Mouse (Mus musculus) forebrain, embryonic 10.5 days (tissue): ENCODE measurements around the gene Cog8. TPM values are rescaled to one million over a fixed set of nuclear protein-coding genes. Genes with fewer than 3 reads are reported as not detected.
"Not testable (repeated sequence)": the region's sequence is repeated elsewhere in the genome, so short reads cannot be mapped to it uniquely, and the experiment has no call there.

Source experiments
- DNase-seq: peaks from one replicate; pipeline ENCODE4 v3.0.0-alpha.2; 2017; ENCODE audit warnings: low spot score; ENCODE audit errors: extremely low spot score
- H3K27ac ChIP-seq: fragments of 300-500 bp; sonication (generic); 2 replicates; pipeline ENCODE4 v1.5.1; 2016; ENCODE audit warnings: mild to moderate bottlenecking
- H3K27me3 ChIP-seq: fragments of 300-500 bp; sonication (generic); 2 replicates; pipeline ENCODE4 v1.6.1; 2016; ENCODE audit warnings: mild to moderate bottlenecking; ENCODE audit not compliant: poor library complexity, severe bottlenecking
- H3K36me3 ChIP-seq: fragments of 300-500 bp; sonication (generic); replicated peaks from 2 replicates; pipeline ENCODE4 v1.6.1; 2016; ENCODE audit warnings: mild to moderate bottlenecking, moderate library complexity
- H3K4me1 ChIP-seq: fragments of 300-500 bp; sonication (generic); 2 replicates; pipeline ENCODE4 v1.6.1; 2016
- H3K4me3 ChIP-seq: fragments of 300-500 bp; sonication (generic); 2 replicates; pipeline ENCODE4 v1.5.1; 2016; ENCODE audit warnings: mild to moderate bottlenecking, moderate library complexity
- H3K9me3 ChIP-seq: fragments of 300-500 bp; sonication (generic); 2 replicates; pipeline ENCODE4 v1.6.1; 2016; ENCODE audit warnings: mild to moderate bottlenecking, moderate library complexity
- WGBS: fragments of 180-500 bp; shearing (Covaris S2); methylation state at CpG from one replicate; pipeline ENCODE4 v1.1.7; 2016; 5-methylcytosine and 5-hydroxymethylcytosine counted together
- polyA plus RNA-seq: library from polyadenylated mRNA; unstranded; fragments of >200 nt; fragmentation: Nextera tagmentation; extraction: Ambion mirVana; gene quantifications from 2 replicates; pipeline ENCODE4 v1.2.1, GENCODE M21; 2016

The Cog8 gene
- polyA plus RNA-seq, 1 experiment from 2014 or later, result 32.8 TPM

DNA sequence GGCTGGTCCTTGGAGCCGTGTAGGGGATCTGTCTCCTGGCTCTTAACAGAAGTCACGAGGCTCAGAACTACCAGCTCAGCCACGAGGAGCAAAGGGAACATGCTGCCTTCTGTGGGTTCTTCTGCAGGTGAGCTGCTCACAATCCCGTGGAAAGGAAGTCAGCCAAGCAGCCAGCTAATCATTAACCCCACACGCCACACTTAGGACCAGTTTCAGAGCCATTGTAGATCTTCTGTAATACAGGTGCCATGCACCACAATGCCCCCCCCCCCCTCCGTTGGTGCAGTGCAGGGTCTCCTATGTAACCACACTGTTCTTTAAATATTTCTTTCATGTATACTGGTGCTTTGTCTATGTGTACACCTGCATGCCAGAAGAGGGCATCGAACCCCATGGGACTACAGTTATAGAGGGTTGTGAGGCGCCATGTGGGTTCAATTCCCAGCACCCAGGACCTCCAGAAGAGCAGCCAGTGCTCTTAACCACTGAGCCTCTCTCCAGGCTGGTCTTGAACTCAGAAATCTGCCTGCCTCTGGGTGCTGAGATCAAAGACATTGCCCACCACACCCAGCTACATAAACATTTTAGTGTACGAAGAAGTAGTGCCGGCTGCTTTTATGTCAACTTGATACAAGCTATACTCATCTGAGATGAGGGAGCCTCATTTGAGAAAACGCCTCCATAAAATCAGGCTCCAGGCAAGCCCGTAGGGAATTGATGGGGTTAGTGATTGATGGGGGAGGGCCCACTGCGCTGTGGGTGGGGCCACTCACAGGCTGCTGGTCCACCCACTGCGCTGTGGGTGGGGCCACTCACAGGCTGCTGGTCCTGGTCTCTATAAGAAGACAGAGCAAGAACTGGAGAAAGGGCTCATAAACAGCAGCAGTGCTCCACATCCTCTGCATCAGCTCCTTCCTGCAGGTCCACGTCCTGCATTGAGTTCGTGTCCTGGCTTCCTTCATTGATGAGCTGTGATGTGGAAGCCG is 9.3 kb upstream of the Cog8 start, which contains the start of gene Tmed6:
Tmed6 (minus strand) TSS at position 134 of the 986 bp plus-strand sequence.
- H3K27ac ChIP-seq, result no peak within 1 kb of the TSS
- 67% methylated on average over 17 of the region's 17 CpGs for WGBS
- peaks cover 25% of the 10 kb centered on the region for H3K36me3 ChIP-seq
- DNase-seq, result no peak
- no peak within 1 kb of the TSS for H3K4me3 ChIP-seq
- H3K4me1 ChIP-seq, result no peaks in the 10 kb centered on the region
- no peaks in the 10 kb centered on the region for H3K9me3 ChIP-seq
- no peaks in the 10 kb centered on the region for H3K27me3 ChIP-seq

DNA sequence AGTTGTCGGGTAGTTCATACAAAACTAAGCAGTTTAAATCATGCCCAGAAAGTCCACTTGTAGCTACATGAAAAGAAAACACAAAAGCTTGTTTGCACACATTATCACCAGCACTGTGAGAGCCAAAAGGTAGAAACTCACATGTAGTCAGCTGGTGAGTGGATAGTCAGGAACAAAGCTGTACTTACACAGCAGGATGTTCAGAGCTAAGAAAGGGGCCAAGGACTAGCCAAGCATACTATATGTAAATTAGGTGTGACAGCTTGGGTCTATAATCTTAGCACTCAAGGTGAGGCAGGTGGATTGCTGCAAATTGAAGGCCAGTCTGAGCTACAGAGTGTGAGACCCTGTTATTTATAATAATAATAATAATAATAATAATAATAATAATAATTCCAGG is 6.1 kb upstream of the Cog8 start:
- WGBS, result 89% methylated on average over 1 of the region's 1 CpGs
- no peak overlapping the region for H3K27ac ChIP-seq
- peaks cover 6% of the 10 kb centered on the region for H3K4me1 ChIP-seq
- H3K27me3 ChIP-seq, result no peaks in the 10 kb centered on the region
- no peaks in the 10 kb centered on the region for H3K9me3 ChIP-seq
- H3K36me3 ChIP-seq, result peaks cover 31% of the 10 kb centered on the region
- DNase-seq, result no peak
- no peak overlapping the region for H3K4me3 ChIP-seq

DNA sequence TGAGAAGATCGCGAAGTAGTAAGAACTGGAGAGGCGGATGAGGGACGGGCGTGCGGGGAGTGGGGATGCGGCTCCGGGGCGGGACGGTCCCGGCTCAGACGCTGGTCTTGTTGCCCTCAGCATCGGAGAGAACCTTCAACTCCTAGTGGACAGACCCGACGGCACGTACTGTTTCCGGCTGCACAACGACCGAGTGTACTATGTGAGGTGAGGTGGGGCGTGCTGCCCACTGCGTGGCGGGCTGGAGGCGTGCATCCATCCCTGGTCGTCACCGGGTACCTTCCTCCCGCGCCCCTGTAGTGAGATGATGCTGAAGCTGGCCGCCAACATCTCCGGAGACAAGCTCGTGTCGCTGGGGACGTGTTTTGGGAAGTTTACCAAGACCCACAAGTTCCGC is 482 bp upstream of the Cog8 start:
- peak overlapping the region; percentile 90 for H3K27ac ChIP-seq
- peak overlapping the region; percentile 97 for H3K4me3 ChIP-seq

DNA sequence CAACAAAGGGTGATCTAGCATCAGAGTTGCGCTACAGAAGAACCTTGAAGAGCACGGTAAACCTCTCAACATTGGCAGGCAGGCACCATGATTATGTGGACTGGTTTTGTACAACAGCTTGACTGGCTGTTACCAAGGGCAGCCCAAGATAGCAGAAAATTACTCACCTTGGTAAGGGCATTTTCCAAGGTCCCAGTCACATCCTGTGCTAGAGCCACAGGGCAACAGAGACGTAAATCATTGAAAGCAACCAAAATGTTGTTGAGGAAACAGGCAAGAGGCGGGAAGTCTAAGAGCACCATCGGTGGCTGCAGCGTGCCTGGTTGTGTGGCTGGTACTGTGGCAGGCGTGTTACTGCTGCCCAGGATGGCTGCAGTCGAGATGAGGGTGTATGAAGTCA is 4.4 kb downstream of the Cog8 start:
- no peak overlapping the region for H3K27ac ChIP-seq

More for the DNA sequence above, 482 bp upstream of the Cog8 start:
- under 1% methylated on average over 33 of the region's 33 CpGs for WGBS
- H3K4me1 ChIP-seq, result peaks cover 28% of the 10 kb centered on the region
- no peaks in the 10 kb centered on the region for H3K9me3 ChIP-seq
- no peak for DNase-seq
- H3K27me3 ChIP-seq, result no peaks in the 10 kb centered on the region
- H3K36me3 ChIP-seq, result peaks cover 63% of the 10 kb centered on the region

DNA sequence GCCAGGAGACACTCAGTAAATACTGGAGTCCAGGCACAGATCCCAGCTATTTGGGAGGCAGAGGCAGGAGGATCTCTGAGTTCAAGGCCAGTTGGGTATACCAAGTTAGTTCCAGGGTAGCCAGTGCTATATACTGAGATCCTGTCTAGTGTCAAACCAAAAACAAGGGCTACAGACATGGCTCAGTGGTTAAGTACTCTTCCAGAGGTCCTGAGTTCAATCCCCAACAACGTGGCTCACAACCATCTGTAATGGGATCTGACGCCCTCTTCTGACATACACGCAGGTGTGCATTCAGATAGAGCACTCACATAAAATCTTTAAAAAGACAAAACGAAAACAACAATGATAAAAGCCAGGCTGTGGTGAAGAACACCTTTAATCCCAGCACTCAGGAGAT is 7.0 kb downstream of the Cog8 start:
- Histone ChIP-seq H3K27me3 (no peaks in the 10 kb centered on the region), H3K36me3 (peaks cover 93% of the 10 kb centered on the region), H3K4me3 (peak overlapping the region; percentile 87; the same call in 1 of the 2 replicates), H3K27ac (peak overlapping the region; percentile 96; the same call in 1 of the 2 replicates), H3K9me3 (peaks cover 4% of the 10 kb centered on the region; the same call in 1 of the 2 replicates), H3K4me1 (peaks cover 23% of the 10 kb centered on the region)
- DNase-seq, result no peak
- 97% methylated on average over 4 of the region's 4 CpGs for WGBS

More for the DNA sequence above, 4.4 kb downstream of the Cog8 start:
- Histone ChIP-seq H3K4me3 (no peak overlapping the region; the same call in 1 of the 2 replicates), H3K27me3 (no peaks in the 10 kb centered on the region), H3K4me1 (peaks cover 39% of the 10 kb centered on the region), H3K9me3 (peaks cover 4% of the 10 kb centered on the region; the same call in 1 of the 2 replicates), H3K36me3 (peaks cover 74% of the 10 kb centered on the region)
- WGBS, result 98% methylated on average over 8 of the region's 8 CpGs
- no peak for DNase-seq

DNA sequence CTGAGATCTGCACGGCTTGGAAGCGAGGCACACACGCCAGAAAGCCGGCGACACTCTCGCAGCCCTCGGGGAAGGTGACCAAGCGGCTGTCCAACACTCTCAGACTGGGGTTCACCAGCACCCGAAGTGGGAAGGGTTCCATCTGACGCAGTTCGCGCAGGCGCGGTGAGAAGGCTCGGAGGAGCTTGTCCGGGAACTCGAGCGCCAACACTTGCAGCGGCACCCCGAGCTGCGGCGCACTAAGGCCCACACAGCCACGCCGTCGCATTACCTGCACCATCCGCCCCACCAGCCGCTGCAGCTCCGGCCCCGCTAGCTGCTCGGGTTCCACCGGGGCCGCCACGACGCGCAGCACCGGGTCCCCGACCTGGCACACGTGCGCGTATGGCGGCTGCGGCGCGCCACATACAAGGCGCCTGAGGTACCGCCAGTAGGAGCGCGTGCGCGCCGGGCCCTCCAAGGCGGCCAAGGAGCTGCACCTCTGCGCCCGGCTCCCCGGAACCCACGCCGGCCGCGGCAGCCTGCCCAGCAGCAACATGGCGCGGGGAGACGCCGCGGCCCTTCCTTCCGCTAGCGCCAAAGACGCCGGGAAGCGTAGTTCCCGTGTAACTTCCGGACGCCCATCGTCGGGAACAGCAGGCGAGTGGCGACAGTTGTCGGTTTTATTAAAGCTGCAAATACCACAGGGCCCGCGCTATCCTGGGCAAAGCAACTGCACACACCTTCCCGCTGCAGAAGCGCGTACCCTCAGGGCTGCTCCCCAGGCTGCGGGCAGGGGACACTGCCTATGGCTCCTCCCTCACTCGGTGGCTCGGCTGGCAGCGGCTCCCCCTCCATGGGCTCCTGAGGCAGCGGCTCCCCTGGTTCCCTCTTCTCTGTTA is 8.2 kb downstream of the Cog8 start, which contains the start of gene Pdf:
Pdf (minus strand) TSS at position 554 of the 881 bp plus-strand sequence.
- Histone ChIP-seq H3K36me3 (peaks cover 93% of the 10 kb centered on the region), H3K27ac (peak within 1 kb of the TSS; percentile 96), H3K4me3 (peak within 1 kb of the TSS; percentile 87), H3K27me3 (no peaks in the 10 kb centered on the region), H3K9me3 (peaks cover 4% of the 10 kb centered on the region; the same call in 1 of the 2 replicates), H3K4me1 (peaks cover 23% of the 10 kb centered on the region)
- peak; percentile 76 for DNase-seq
- under 1% methylated on average over 87 of the region's 87 CpGs for WGBS

DNA sequence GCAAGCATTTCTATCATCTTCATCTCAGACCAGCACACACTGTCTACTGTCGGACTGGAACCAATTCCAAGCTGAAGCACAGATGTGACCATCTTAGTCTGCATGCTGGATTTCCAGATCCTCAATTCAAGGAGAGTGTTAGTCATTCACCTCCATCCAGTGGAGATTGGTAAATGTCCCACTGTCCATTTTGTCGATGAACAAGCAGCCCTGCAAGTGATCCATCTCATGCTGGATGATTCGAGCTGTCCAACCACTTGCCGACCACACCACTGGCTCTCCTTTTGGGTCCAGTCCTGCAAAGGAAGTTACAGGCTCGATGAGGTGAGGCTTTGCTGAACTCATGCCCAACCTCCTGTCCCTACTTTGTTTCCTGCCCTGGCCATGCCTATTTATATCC is 9.5 kb downstream of the Cog8 start:
- H3K4me3 ChIP-seq, result peak overlapping the region; percentile 87; the same call in 1 of the 2 replicates
- no peak for DNase-seq

DNA sequence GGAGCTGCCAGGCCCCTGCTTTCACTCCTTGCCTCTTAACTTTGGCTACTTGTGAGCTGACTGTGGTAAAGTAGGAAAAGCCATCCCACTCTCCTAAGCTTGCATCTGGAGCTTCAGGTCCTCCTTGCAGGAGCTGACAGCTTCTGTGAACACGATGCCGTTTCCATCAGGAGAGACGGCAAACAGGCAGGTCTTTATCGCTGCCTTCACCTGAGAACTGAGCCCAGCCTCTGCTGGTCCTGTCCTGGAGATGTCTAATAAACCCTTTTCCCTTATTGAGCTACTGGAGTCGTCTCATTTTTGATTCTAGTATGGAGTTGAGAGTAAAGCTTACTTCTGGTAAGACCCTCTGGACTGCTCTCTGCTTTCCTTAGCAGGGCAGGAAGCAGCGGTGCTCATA is 11.0 kb downstream of the Cog8 start:
- Histone ChIP-seq H3K4me3 (no peak overlapping the region), H3K4me1 (peaks cover 23% of the 10 kb centered on the region), H3K27ac (no peak overlapping the region), H3K27me3 (no peaks in the 10 kb centered on the region), H3K9me3 (peaks cover 4% of the 10 kb centered on the region; the same call in 1 of the 2 replicates), H3K36me3 (peaks cover 93% of the 10 kb centered on the region)
- no peak for DNase-seq
- WGBS, result 96% methylated on average over 6 of the region's 6 CpGs

More for the DNA sequence above, 9.5 kb downstream of the Cog8 start:
- peaks cover 4% of the 10 kb centered on the region; the same call in 1 of the 2 replicates for H3K9me3 ChIP-seq
- H3K27me3 ChIP-seq, result no peaks in the 10 kb centered on the region
- WGBS, result 95% methylated on average over 5 of the region's 5 CpGs
- H3K36me3 ChIP-seq, result peaks cover 93% of the 10 kb centered on the region
- H3K4me1 ChIP-seq, result peaks cover 23% of the 10 kb centered on the region
- no peak overlapping the region for H3K27ac ChIP-seq

DNA sequence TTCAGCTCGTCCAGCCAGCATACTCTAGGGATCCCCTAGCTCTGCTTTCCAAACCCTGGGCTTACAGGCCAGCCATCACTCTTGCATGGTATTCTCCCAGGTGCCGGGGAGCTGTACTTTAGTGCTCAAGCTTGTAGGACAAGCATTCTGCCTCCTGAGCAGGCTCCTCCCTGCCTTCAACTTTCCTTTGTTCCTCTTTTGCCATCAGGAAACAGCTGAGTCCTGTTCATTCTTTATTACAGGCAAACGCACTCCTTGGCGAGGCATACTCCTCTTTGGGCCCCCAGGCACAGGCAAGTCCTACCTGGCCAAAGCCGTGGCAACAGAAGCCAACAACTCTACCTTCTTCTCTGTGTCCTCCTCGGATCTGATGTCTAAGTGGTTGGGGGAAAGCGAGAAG is 15.9 kb downstream of the Cog8 start:
- Histone ChIP-seq H3K4me1 (no peaks in the 10 kb centered on the region), H3K27ac (no peak overlapping the region), H3K36me3 (peaks cover 82% of the 10 kb centered on the region), H3K27me3 (no peaks in the 10 kb centered on the region), H3K9me3 (no peaks in the 10 kb centered on the region), H3K4me3 (no peak overlapping the region)
- DNase-seq, result no peak
- WGBS, result 91% methylated on average over 7 of the region's 7 CpGs

DNA sequence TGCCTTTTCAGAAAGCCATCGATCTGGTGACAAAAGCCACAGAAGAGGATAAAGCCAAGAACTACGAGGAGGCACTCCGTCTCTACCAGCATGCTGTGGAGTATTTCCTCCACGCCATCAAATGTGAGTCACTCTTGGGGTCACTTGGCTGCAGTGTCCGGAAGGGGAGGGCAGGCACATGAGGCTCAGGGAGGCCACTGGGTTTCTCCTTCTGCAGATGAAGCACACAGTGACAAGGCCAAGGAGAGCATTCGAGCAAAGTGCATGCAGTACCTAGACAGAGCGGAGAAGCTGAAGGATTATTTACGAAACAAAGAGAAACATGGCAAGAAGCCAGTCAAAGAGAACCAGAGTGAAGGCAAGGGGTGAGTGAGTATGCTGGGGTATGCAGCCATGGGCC is 19.9 kb downstream of the Cog8 start:
- H3K36me3 ChIP-seq, result peaks cover 48% of the 10 kb centered on the region
- DNase-seq, result no peak
- no peaks in the 10 kb centered on the region for H3K27me3 ChIP-seq
- H3K4me3 ChIP-seq, result no peak overlapping the region
- H3K9me3 ChIP-seq, result no peaks in the 10 kb centered on the region
- H3K4me1 ChIP-seq, result peaks cover 17% of the 10 kb centered on the region
- WGBS, result 91% methylated on average over 8 of the region's 8 CpGs
- no peak overlapping the region for H3K27ac ChIP-seq

DNA sequence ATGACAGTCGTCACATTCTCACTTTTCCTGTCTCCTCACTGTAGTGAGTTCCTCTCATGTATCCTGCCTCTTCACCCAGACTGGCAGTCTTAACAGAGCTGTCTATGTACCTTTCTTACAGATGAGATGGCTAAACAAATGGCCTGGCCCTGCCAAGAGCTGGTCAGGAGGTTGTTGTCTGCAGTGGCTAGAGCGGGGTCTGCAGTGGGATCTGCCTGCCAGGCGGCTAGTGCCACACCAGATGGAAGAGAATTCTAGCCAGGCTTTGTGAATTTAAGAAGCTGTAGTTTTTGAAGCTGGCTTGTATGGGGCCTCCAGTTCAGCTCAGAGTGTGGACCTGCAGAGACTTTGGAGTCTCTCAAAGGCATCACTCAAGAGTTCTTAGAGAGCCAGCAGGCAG is 20.8 kb downstream of the Cog8 start:
- H3K9me3 ChIP-seq, result no peaks in the 10 kb centered on the region
- WGBS, result 91% methylated on average over 3 of the region's 3 CpGs
- H3K36me3 ChIP-seq, result peaks cover 39% of the 10 kb centered on the region
- no peaks in the 10 kb centered on the region for H3K27me3 ChIP-seq
- no peak overlapping the region for H3K4me3 ChIP-seq
- H3K4me1 ChIP-seq, result peaks cover 26% of the 10 kb centered on the region
- no peak overlapping the region for H3K27ac ChIP-seq
- no peak for DNase-seq

DNA sequence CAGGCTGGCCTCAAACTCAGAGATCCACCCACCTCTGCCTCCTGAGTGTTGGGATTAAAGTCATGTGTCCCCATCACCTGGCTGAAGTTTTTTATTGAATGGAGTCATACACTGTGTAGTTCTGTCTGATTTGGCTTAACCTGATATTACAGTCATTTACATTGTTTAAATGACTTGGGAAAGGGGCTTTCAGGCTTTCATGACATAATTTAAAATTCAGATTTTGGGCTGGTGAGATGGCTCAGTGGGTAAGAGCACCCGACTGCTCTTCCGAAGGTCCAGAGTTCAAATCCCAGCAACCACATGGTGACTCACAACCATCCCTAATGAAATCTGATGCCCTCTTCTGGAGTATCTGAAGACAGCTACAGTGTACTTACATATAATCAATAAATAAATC is 22.9 kb downstream of the Cog8 start:
- 97% methylated on average over 2 of the region's 2 CpGs for WGBS

More for the DNA sequence above, 22.9 kb downstream of the Cog8 start:
- H3K36me3 ChIP-seq, result peaks cover 19% of the 10 kb centered on the region
- H3K9me3 ChIP-seq, H3K4me3 ChIP-seq, H3K27ac ChIP-seq, H3K27me3 ChIP-seq, DNase-seq: not testable (repeated sequence)
- H3K4me1 ChIP-seq, result peaks cover 27% of the 10 kb centered on the region
